Mouse (Mus musculus) cerebellum, postnatal 10 days (tissue): ENCODE data around the gene Polr3c.
"Not testable (repeated sequence)": the region's sequence is repeated elsewhere in the genome, so short reads cannot be mapped to it uniquely, and the experiment has no call there.

Source experiments
- DNase-seq, 2 experiments: peaks; one replicate each; pipeline ENCODE4 v3.0.0; 2021; ENCODE audit warnings: mixed read lengths in 2 of 2

Gene Polr3c

GRCm38 (mm10) chr3:96707903-96708683 is 19.3 kb downstream of the Polr3c start, which contains the start of gene Nudt17:
Gene Nudt17, minus strand, starts transcription at chr3:96708562.
- peak; percentile 94 to 96 for DNase-seq

GRCm38 (mm10) chr3:96706984-96707383 is 20.4 kb downstream of the Polr3c start:
- no peak for DNase-seq

GRCm38 (mm10) chr3:96706217-96706616 is 21.2 kb downstream of the Polr3c start:
- DNase-seq, result no peak

- DNase-seq, result peak; percentile 46 to 57
Measured at GRCm38 (mm10) chr3:96704778-96705177, 22.6 kb downstream of the Polr3c start.

GRCm38 (mm10) chr3:96701003-96701402 is 26.4 kb downstream of the Polr3c start:
- DNase-seq, result no peak

- DNase-seq, result peak; percentile 56 to 69
Measured at GRCm38 (mm10) chr3:96700376-96700775, 27.1 kb downstream of the Polr3c start.

GRCm38 (mm10) chr3:96698993-96699690 is 28.3 kb downstream of the Polr3c start:
- peak; percentile 48 to 54 for DNase-seq

- DNase-seq, result peak; percentile 91 to 94
Measured at GRCm38 (mm10) chr3:96696766-96697732, 30.4 kb downstream of the Polr3c start.

- DNase-seq, result peak; percentile 69 to 82
Measured at GRCm38 (mm10) chr3:96696198-96696765, 31.1 kb downstream of the Polr3c start, which contains the start of gene Pias3. Gene Pias3, plus strand, starts transcription at chr3:96696384.

- no peak for DNase-seq
Measured at GRCm38 (mm10) chr3:96693579-96693978, 33.8 kb downstream of the Polr3c start.

GRCm38 (mm10) chr3:96692506-96692905 is 34.9 kb downstream of the Polr3c start:
- DNase-seq, result peak; percentile 68 to 77

GRCm38 (mm10) chr3:96690298-96690697 is 37.1 kb downstream of the Polr3c start:
- DNase-seq, result no peak

GRCm38 (mm10) chr3:96688854-96689253 is 38.6 kb downstream of the Polr3c start:
- DNase-seq, result no peak

GRCm38 (mm10) chr3:96686057-96686456 is 41.4 kb downstream of the Polr3c start:
- not testable (repeated sequence) for DNase-seq

GRCm38 (mm10) chr3:96684822-96685156 is 42.6 kb downstream of the Polr3c start:
- DNase-seq, result peak; percentile 37 to 51

GRCm38 (mm10) chr3:96684151-96684821 is 43.1 kb downstream of the Polr3c start:
- DNase-seq, result no peak

GRCm38 (mm10) chr3:96683496-96683895 is 43.9 kb downstream of the Polr3c start:
- DNase-seq, result no peak

GRCm38 (mm10) chr3:96680269-96680956 is 47.0 kb downstream of the Polr3c start:
- no peak for DNase-seq

GRCm38 (mm10) chr3:96679159-96679674 is 48.2 kb downstream of the Polr3c start:
- DNase-seq, result no peak

- DNase-seq, result no peak
Measured at GRCm38 (mm10) chr3:96678456-96678855, 49.0 kb downstream of the Polr3c start.

GRCm38 (mm10) chr3:96675690-96676089 is 51.7 kb downstream of the Polr3c start:
- DNase-seq, result no peak
